Comparison of ENCODE assay signal across 11 mouse cellular contexts in genomic region chr7:65642371-65643304, GRCm38 (mm10). TPM values are rescaled to one million over a fixed set of nuclear protein-coding genes. Genes with fewer than 3 reads are reported as not detected.
DNase-seq lines count a peak whose midpoint lies in the region; ATAC-seq and TF ChIP-seq lines count a peak whose summit lies in the region.
"Had no signal": no experiment of that assay in that cellular context is flagged by ENCODE, and none has a peak within 500 bp of the region (broad histone marks: within the 10 kb centered on the region; RNA-seq: fewer than 3 reads in every experiment).

No protein-coding gene starts in this region.

- peak; percentile 66 for DNase-seq in forebrain, postnatal 0 days
- no peak for DNase-seq in forebrain, embryonic 11.5 days (ENCODE audit: low spot score)
- DNase-seq in left cerebral cortex, adult 2 months (ENCODE audit: extremely low spot score in 1 of 2, low spot score in 2 of 2), result no peak
- DNase-seq in left cerebral cortex, adult 8-10 months (ENCODE audit: low spot score in 2 of 2), result no peak
- peak; percentile 25 for DNase-seq in embryonic facial prominence, embryonic 14.5 days (ENCODE audit: low spot score)
- DNase-seq in layer of hippocampus, postnatal 36 days, result no peak
- DNase-seq in cerebellum, postnatal 4 days (ENCODE audit: low spot score in 2 of 2), result no peak
- DNase-seq: gastrocnemius, postnatal 25 days had no signal

- intact Hi-C loops in left cerebral cortex, adult 2 months (cut with DNase I), result loop anchor here (1.0 kb wide), 1 partner anchor 323 kb away; no protein-coding TSS in a partner anchor

- no peak overlapping the region for H3K4me3 ChIP-seq in forebrain, postnatal 0 days (ENCODE audit: low read depth, low read length)
- H3K4me3 ChIP-seq in forebrain, embryonic 11.5 days (ENCODE audit: low read depth, low read length), result no peak overlapping the region
- no peak overlapping the region for H3K4me3 ChIP-seq in left cerebral cortex, adult 2 months
- H3K4me3 ChIP-seq in C2C12 (ENCODE audit: insufficient read depth, poor library complexity, severe bottlenecking), result no peak overlapping the region
- H3K4me3 ChIP-seq in embryonic facial prominence, embryonic 14.5 days (ENCODE audit: low read depth, low read length), result no peak overlapping the region
- H3K4me3 ChIP-seq: hindbrain, embryonic 13.5 days; limb, embryonic 10.5 days had no signal

- H3K4me1 ChIP-seq in forebrain, postnatal 0 days (ENCODE audit: insufficient read depth), result no peaks in the 10 kb centered on the region; the same call in 1 of the 2 replicates
- H3K4me1 ChIP-seq in forebrain, embryonic 11.5 days (replicated peaks; ENCODE audit: control insufficient read depth, insufficient read depth, low read length), result 0 out of 2 replicates have a peak, but pooled peaks cover 6% of the 10 kb centered on the region
- H3K4me1 ChIP-seq in embryonic facial prominence, embryonic 14.5 days (ENCODE audit: control insufficient read depth, insufficient read depth, low read length), result no peaks in the 10 kb centered on the region; the same call in 1 of the 2 replicates

- H3K9ac ChIP-seq in forebrain, postnatal 0 days, result no peak overlapping the region
- H3K9ac ChIP-seq in forebrain, embryonic 11.5 days (ENCODE audit: low read length), result no peak overlapping the region
- H3K9ac ChIP-seq in embryonic facial prominence, embryonic 14.5 days (ENCODE audit: low read depth, low read length), result no peak overlapping the region
- H3K9ac ChIP-seq: hindbrain, embryonic 13.5 days had no signal

- peak; percentile 82 for TF ChIP-seq CTCF in forebrain, postnatal 0 days (IDR thresholded peaks at IDR 0.05; ENCODE audit: low read depth)
- peak; percentile 64 for TF ChIP-seq CTCF in left cerebral cortex, adult 2 months (IDR thresholded peaks at IDR 0.05)
- peak; percentile 11 for TF ChIP-seq CTCF in C2C12 (IDR thresholded peaks at IDR 0.05; ENCODE audit: control insufficient read depth, insufficient read depth, insufficient read length)

- H3K4me2 ChIP-seq in forebrain, postnatal 0 days (ENCODE audit: low read depth), result no peak overlapping the region
- no peak overlapping the region for H3K4me2 ChIP-seq in forebrain, embryonic 11.5 days (ENCODE audit: low read depth, low read length, severe bottlenecking)
- no peak overlapping the region for H3K4me2 ChIP-seq in embryonic facial prominence, embryonic 14.5 days (ENCODE audit: low read depth, low read length)
- H3K4me2 ChIP-seq: hindbrain, embryonic 13.5 days had no signal

- no peaks in the 10 kb centered on the region for H3K79me3 ChIP-seq in C2C12 (ENCODE audit: low read depth)

- H3K9me3 ChIP-seq in forebrain, postnatal 0 days (ENCODE audit: low read length), result no peaks in the 10 kb centered on the region
- no peaks in the 10 kb centered on the region for H3K9me3 ChIP-seq in forebrain, embryonic 11.5 days (ENCODE audit: control insufficient read depth, low read length)
- H3K9me3 ChIP-seq in embryonic facial prominence, embryonic 14.5 days (ENCODE audit: control insufficient read depth, low read length), result no peaks in the 10 kb centered on the region
- H3K9me3 ChIP-seq: hindbrain, embryonic 13.5 days; limb, embryonic 10.5 days had no signal

- 68% methylated on average over 6 of the region's 6 CpGs for WGBS in forebrain, postnatal 0 days
- 75% methylated on average over 6 of the region's 6 CpGs for WGBS in forebrain, embryonic 11.5 days
- 73% methylated on average over 6 of the region's 6 CpGs for WGBS in embryonic facial prominence, embryonic 14.5 days

- no peaks in the 10 kb centered on the region; the same call in 1 of the 2 replicates for H3K27me3 ChIP-seq in forebrain, postnatal 0 days (ENCODE audit: insufficient read depth, low read length)
- H3K27me3 ChIP-seq in forebrain, embryonic 11.5 days (ENCODE audit: control insufficient read depth, insufficient read depth, low read length), result peaks cover 2% of the 10 kb centered on the region; the same call in 1 of the 2 replicates
- peaks cover 8% of the 10 kb centered on the region for H3K27me3 ChIP-seq in C2C12 (ENCODE audit: control insufficient read depth, insufficient read depth, insufficient read length)
- H3K27me3 ChIP-seq in embryonic facial prominence, embryonic 14.5 days (replicated peaks; ENCODE audit: control insufficient read depth, insufficient read depth, low read length), result no peaks in the 10 kb centered on the region

- no peak overlapping the region for H3K27ac ChIP-seq in forebrain, postnatal 0 days (ENCODE audit: low read depth, low read length)
- no peak overlapping the region for H3K27ac ChIP-seq in forebrain, embryonic 11.5 days (ENCODE audit: low read depth, low read length)
- no peak overlapping the region for H3K27ac ChIP-seq in left cerebral cortex, adult 2 months
- no peak overlapping the region for H3K27ac ChIP-seq in embryonic facial prominence, embryonic 14.5 days (replicated peaks; ENCODE audit: low read depth, low read length)
- H3K27ac ChIP-seq: hindbrain, embryonic 13.5 days; limb, embryonic 10.5 days had no signal

- ATAC-seq in forebrain, postnatal 0 days, result no peak
- ATAC-seq in forebrain, embryonic 11.5 days (replicated peaks; ENCODE audit: low FRiP score), result no peak
- no peak for ATAC-seq in embryonic facial prominence, embryonic 14.5 days (ENCODE audit: low read depth)

- no peaks in the 10 kb centered on the region for H3K79me2 ChIP-seq in C2C12 (ENCODE audit: control insufficient read depth, insufficient read depth)

- no peak overlapping the region for H3ac ChIP-seq in C2C12 (ENCODE audit: control insufficient read depth, insufficient read length, low read depth)

- H3K36me3 ChIP-seq in forebrain, postnatal 0 days (ENCODE audit: insufficient read depth), result no peaks in the 10 kb centered on the region; the same call in 1 of the 2 replicates
- H3K36me3 ChIP-seq in forebrain, embryonic 11.5 days (ENCODE audit: control insufficient read depth, insufficient read depth, low read length), result no peaks in the 10 kb centered on the region
- no peaks in the 10 kb centered on the region for H3K36me3 ChIP-seq in C2C12 (ENCODE audit: control insufficient read depth, insufficient read depth)
- no peaks in the 10 kb centered on the region for H3K36me3 ChIP-seq in embryonic facial prominence, embryonic 14.5 days (ENCODE audit: control insufficient read depth, insufficient read depth, low read length)
- H3K36me3 ChIP-seq: limb, embryonic 10.5 days had no signal

TF ChIP-seq in C2C12, 6 proteins besides CTCF, POLR2A, EP300 and RAD21:
- TF ChIP-seq FOSL1 (IDR thresholded peaks at IDR 0.05; ENCODE audit: insufficient read depth, low read length, poor library complexity, severe bottlenecking) (no peak), USF1 (IDR thresholded peaks at IDR 0.05; ENCODE audit: low read depth) (no peak), CEBPB (IDR thresholded peaks at IDR 0.05; ENCODE audit: low read depth) (no peak), MYOG (IDR thresholded peaks at IDR 0.05; ENCODE audit: control insufficient read depth, extremely low read depth, insufficient read length) (no peak), MYOD1 (IDR thresholded peaks at IDR 0.05; ENCODE audit: control insufficient read depth, insufficient read length, low read depth) (no peak), MAX (IDR thresholded peaks at IDR 0.05) (no peak)

RNA-seq across cellular contexts. Expression of gene Tarsl2, which starts 2.1 kb away (rescaled TPM):
- 26.3 and 30.8 TPM in 2 replicates for total RNA-seq in forebrain, postnatal 0 days (2014; rRNA removed)
- polyA plus RNA-seq in forebrain, postnatal 0 days (2015; fragmentation: Nextera tagmentation; extraction: Ambion mirVana), result 16.9 and 19.5 TPM in 2 replicates
- polyA plus RNA-seq in forebrain, embryonic 11.5 days (2014; fragmentation: Nextera tagmentation; extraction: Ambion mirVana), result 13.2 and 14.2 TPM in 2 replicates
- 10 to 100 TPM; 41.3 to 44.3 TPM for total RNA-seq in left cerebral cortex, adult 2 months (2021)
- total RNA-seq in left cerebral cortex, adult 8-10 months (2022), result 10 to 100 TPM; 40.1 to 41.8 (median 40.6) TPM
- polyA plus RNA-seq in C2C12 (2012; fragmentation: generic; extraction: Trizol), result 3.3 TPM
- 14.5 and 15.4 TPM in 2 replicates for polyA plus RNA-seq in embryonic facial prominence, embryonic 14.5 days (2014; fragmentation: Nextera tagmentation; extraction: Ambion mirVana)
- 10 to 100 TPM; 33.9 to 34.3 TPM for total RNA-seq in layer of hippocampus, postnatal 36 days (2021)

RNA-seq across cellular contexts. Expression of gene Tm2d3, which starts 48.3 kb away (rescaled TPM):
- 68.9 and 94.6 TPM in 2 replicates for total RNA-seq in forebrain, postnatal 0 days (2014; rRNA removed)
- polyA plus RNA-seq in forebrain, postnatal 0 days (2015; fragmentation: Nextera tagmentation; extraction: Ambion mirVana), result 105 and 118 TPM in 2 replicates
- 65.9 and 69.6 TPM in 2 replicates for polyA plus RNA-seq in forebrain, embryonic 11.5 days (2014; fragmentation: Nextera tagmentation; extraction: Ambion mirVana)
- total RNA-seq in left cerebral cortex, adult 2 months (2021), result 10 to 100 TPM; 45.4 to 53.0 TPM
- 10 to 100 TPM; 47.5 to 64.0 (median 58.3) TPM for total RNA-seq in left cerebral cortex, adult 8-10 months (2022)
- 32.8 TPM for polyA plus RNA-seq in C2C12 (2012; fragmentation: generic; extraction: Trizol)
- 78.7 and 83.1 TPM in 2 replicates for polyA plus RNA-seq in embryonic facial prominence, embryonic 14.5 days (2014; fragmentation: Nextera tagmentation; extraction: Ambion mirVana)
- total RNA-seq in layer of hippocampus, postnatal 36 days (2021), result 10 to 100 TPM; 45.2 to 51.5 TPM

Comparison
In these comparisons a context has a peak if more than half of its experiments do, and no peak if none do; other contexts are left out.
1. DNase-seq: peak in forebrain, postnatal 0 days (single experiment) and embryonic facial prominence, embryonic 14.5 days (single experiment); none in forebrain, embryonic 11.5 days (single experiment), left cerebral cortex, adult 2 months (0 of 2), left cerebral cortex, adult 8-10 months (0 of 2), layer of hippocampus, postnatal 36 days (0 of 2) and cerebellum, postnatal 4 days (0 of 2).
2. CTCF ChIP-seq: peak in every context shown above with its lines; median percentile 82 in forebrain, postnatal 0 days; 64 in left cerebral cortex, adult 2 months; 11 in C2C12.